ENCODE assay signal across 21 mouse cellular contexts in genomic region chr4:13948897-13949296, GRCm38 (mm10).
A peak's percentile ranks its signal among the peaks of the same experiment; 100 is the strongest.
DNase-seq lines count a peak whose midpoint lies in the region; ATAC-seq and TF ChIP-seq lines count a peak whose summit lies in the region.
"Had no signal": no experiment of that assay in that cellular context is flagged by ENCODE, and none has a peak within 500 bp of the region (broad histone marks: within the 10 kb centered on the region; RNA-seq: fewer than 3 reads in every experiment).

No protein-coding gene starts in this region.

- H3K4me1 ChIP-seq in forebrain, postnatal 0 days (ENCODE audit: insufficient read depth) = no peaks in the 10 kb centered on the region
- H3K4me1 ChIP-seq in forebrain, embryonic 15.5 days = no peaks in the 10 kb centered on the region
- H3K4me1 ChIP-seq: embryonic facial prominence, embryonic 13.5 days; forebrain, embryonic 12.5 days; hindbrain, embryonic 13.5 days; midbrain, embryonic 10.5 days; neural tube, embryonic 15.5 days had no signal

- H3K4me3 ChIP-seq in forebrain, postnatal 0 days (ENCODE audit: low read depth, low read length) = no peak overlapping the region
- H3K4me3 ChIP-seq in forebrain, embryonic 15.5 days = no peak overlapping the region
- H3K4me3 ChIP-seq: embryonic facial prominence, embryonic 13.5 days; erythroblast, embryonic 14.5 days; forebrain, embryonic 12.5 days; hindbrain, embryonic 13.5 days; midbrain, embryonic 10.5 days; neural tube, embryonic 15.5 days had no signal

- intact Hi-C loops in left cerebral cortex, postnatal 4 days (cut with DNase I) = no loop called here
- intact Hi-C loops in gastrocnemius, postnatal 36 days (cut with DNase I) = no loop called here

- TF ChIP-seq POLR2A in brain, embryonic 14.5 days (IDR thresholded peaks at IDR 0.05; ENCODE audit: borderline replicate concordance, extremely low read depth, insufficient read depth, insufficient read length, poor library complexity, severe bottlenecking) = no peak

- no peaks in the 10 kb centered on the region for H3K27me3 ChIP-seq in forebrain, postnatal 0 days (ENCODE audit: insufficient read depth, low read length)
- no peaks in the 10 kb centered on the region for H3K27me3 ChIP-seq in forebrain, embryonic 15.5 days
- H3K27me3 ChIP-seq: embryonic facial prominence, embryonic 13.5 days; forebrain, embryonic 12.5 days; hindbrain, embryonic 13.5 days; neural tube, embryonic 15.5 days had no signal

- WGBS in forebrain, postnatal 0 days = 38% methylated on average over 2 of the region's 2 CpGs
- WGBS in forebrain, embryonic 15.5 days = 51% methylated on average over 2 of the region's 2 CpGs

- H3K9ac ChIP-seq in forebrain, postnatal 0 days = no peak overlapping the region
- no peak overlapping the region for H3K9ac ChIP-seq in forebrain, embryonic 15.5 days (replicated peaks)
- H3K9ac ChIP-seq: embryonic facial prominence, embryonic 13.5 days; forebrain, embryonic 12.5 days; hindbrain, embryonic 13.5 days; liver, postnatal 0 days; neural tube, embryonic 15.5 days had no signal

- no peak overlapping the region for H3K4me2 ChIP-seq in forebrain, postnatal 0 days (ENCODE audit: low read depth)
- no peak overlapping the region for H3K4me2 ChIP-seq in forebrain, embryonic 15.5 days (replicated peaks)
- H3K4me2 ChIP-seq: embryonic facial prominence, embryonic 13.5 days; forebrain, embryonic 12.5 days; hindbrain, embryonic 13.5 days; neural tube, embryonic 15.5 days had no signal

- TF ChIP-seq CTCF in forebrain, postnatal 0 days (IDR thresholded peaks at IDR 0.05; ENCODE audit: low read depth) = no peak
- no peak for TF ChIP-seq CTCF in brain, embryonic 14.5 days (IDR thresholded peaks at IDR 0.05; ENCODE audit: borderline replicate concordance, extremely low read depth, insufficient read depth, insufficient read length)

- no peaks in the 10 kb centered on the region for H3K36me3 ChIP-seq in forebrain, postnatal 0 days (ENCODE audit: insufficient read depth)
- no peaks in the 10 kb centered on the region for H3K36me3 ChIP-seq in forebrain, embryonic 15.5 days
- H3K36me3 ChIP-seq: embryonic facial prominence, embryonic 13.5 days; forebrain, embryonic 12.5 days; hindbrain, embryonic 13.5 days; midbrain, embryonic 10.5 days; neural tube, embryonic 15.5 days had no signal

- no peak overlapping the region for H3K27ac ChIP-seq in forebrain, postnatal 0 days (ENCODE audit: low read depth, low read length)
- H3K27ac ChIP-seq in forebrain, embryonic 15.5 days (replicated peaks) = no peak overlapping the region
- H3K27ac ChIP-seq: embryonic facial prominence, embryonic 13.5 days; forebrain, embryonic 12.5 days; hindbrain, embryonic 13.5 days; midbrain, embryonic 10.5 days; neural tube, embryonic 15.5 days had no signal

- no peaks in the 10 kb centered on the region for H3K9me3 ChIP-seq in forebrain, postnatal 0 days (ENCODE audit: low read length)
- H3K9me3 ChIP-seq in forebrain, embryonic 15.5 days = no peaks in the 10 kb centered on the region
- H3K9me3 ChIP-seq: embryonic facial prominence, embryonic 13.5 days; forebrain, embryonic 12.5 days; hindbrain, embryonic 13.5 days; midbrain, embryonic 10.5 days; neural tube, embryonic 15.5 days had no signal

- DNase-seq in forebrain, postnatal 0 days = peak; percentile 39
- peak; percentile 31 for DNase-seq in left cerebral cortex, adult 11 months (ENCODE audit: low spot score)
- no peak for DNase-seq in left cerebral cortex, postnatal 4 days
- DNase-seq in brain, embryonic 14.5 days (ENCODE audit: low read depth) = peak; percentile 31
- DNase-seq in right cerebral cortex, postnatal 25 days = peak; percentile 17
- no peak for DNase-seq in gastrocnemius, postnatal 36 days
- DNase-seq in cerebellum, adult 9-11 months = no peak
- DNase-seq: adrenal gland, postnatal 25 days; cerebellum, adult 11 months; cerebellum, postnatal 10 days; kidney, adult 18-20 months; liver, postnatal 0 days had no signal

- peak; percentile 50; the same call in 1 of the 2 replicates for ATAC-seq in forebrain, postnatal 0 days
- no peak for ATAC-seq in forebrain, embryonic 15.5 days (replicated peaks)
- ATAC-seq: inflammation-experienced regulatory T-cells, adult 6 months; liver, postnatal 0 days; lung, postnatal 0 days had no signal

Comparison
In these comparisons a context has a peak if more than half of its experiments do, and no peak if none do; other contexts are left out.
1. DNase-seq: peak in forebrain, postnatal 0 days (single experiment), left cerebral cortex, adult 11 months (single experiment), brain, embryonic 14.5 days (single experiment) and right cerebral cortex, postnatal 25 days (single experiment); none in left cerebral cortex, postnatal 4 days (single experiment), gastrocnemius, postnatal 36 days (0 of 2) and cerebellum, adult 9-11 months (single experiment).